Comparison of ENCODE assay signal across 16 mouse cellular contexts in genomic region chr4:119632721-119633120, GRCm38 (mm10). TPM values are rescaled to one million over a fixed set of nuclear protein-coding genes. Genes with fewer than 3 reads are reported as not detected.
DNase-seq lines count a peak whose midpoint lies in the region; ATAC-seq and TF ChIP-seq lines count a peak whose summit lies in the region.
"Had no signal": no experiment of that assay in that cellular context is flagged by ENCODE, and none has a peak within 500 bp of the region (broad histone marks: within the 10 kb centered on the region; RNA-seq: fewer than 3 reads in every experiment).

No protein-coding gene starts in this region.

- peak overlapping the region; percentile 30 for H3K4me2 ChIP-seq in heart, embryonic 12.5 days
- H3K4me2 ChIP-seq in lung, postnatal 0 days (replicated peaks; ENCODE audit: low read depth, low read length): no peak overlapping the region
- H3K4me2 ChIP-seq in forebrain, embryonic 15.5 days (replicated peaks): no peak overlapping the region
- H3K4me2 ChIP-seq: liver, embryonic 12.5 days had no signal

- peaks cover 76% of the 10 kb centered on the region for H3K4me1 ChIP-seq in heart, embryonic 12.5 days (replicated peaks)
- peaks cover 8% of the 10 kb centered on the region; the same call in 1 of the 2 replicates for H3K4me1 ChIP-seq in lung, postnatal 0 days (ENCODE audit: insufficient read depth, low read depth, low read length)
- peaks cover 28% of the 10 kb centered on the region for H3K4me1 ChIP-seq in forebrain, embryonic 15.5 days

- peaks cover 21% of the 10 kb centered on the region for H3K36me3 ChIP-seq in heart, embryonic 12.5 days
- 0 out of 2 replicates have a peak, but pooled peaks cover 7% of the 10 kb centered on the region for H3K36me3 ChIP-seq in lung, postnatal 0 days (ENCODE audit: insufficient read depth, low read length)
- H3K36me3 ChIP-seq in forebrain, embryonic 15.5 days: 0 out of 2 replicates have a peak, but pooled peaks cover 12% of the 10 kb centered on the region

- no peak for ATAC-seq in heart, embryonic 12.5 days (ENCODE audit: insufficient number of reproducible peaks, low FRiP score)
- peak; percentile 25 for ATAC-seq in lung, postnatal 0 days
- no peak for ATAC-seq in forebrain, embryonic 15.5 days (replicated peaks)
- ATAC-seq: liver, embryonic 12.5 days; Patski had no signal

- no peak for DNase-seq in heart, postnatal 4 days
- DNase-seq in lung, postnatal 0 days (ENCODE audit: low spot score): peak; percentile 61
- DNase-seq in lung, postnatal 4 days: no peak
- DNase-seq in lung, postnatal 25 days (ENCODE audit: low spot score): peak; percentile 23
- DNase-seq in layer of hippocampus, adult 18-20 months (ENCODE audit: low spot score in 2 of 2): no peak
- no peak for DNase-seq in yolk sac, embryonic 10.5 days (ENCODE audit: low spot score)
- DNase-seq: adrenal gland, adult 8-10 months; kidney, postnatal 14 days had no signal

- H3K9ac ChIP-seq in heart, embryonic 12.5 days: 0 out of 2 replicates have a peak overlapping the region, but pooled peaks have one; percentile 33
- H3K9ac ChIP-seq in lung, postnatal 0 days (replicated peaks; ENCODE audit: low read depth): no peak overlapping the region
- H3K9ac ChIP-seq in forebrain, embryonic 15.5 days (replicated peaks): no peak overlapping the region
- H3K9ac ChIP-seq: liver, embryonic 12.5 days had no signal

- H3K4me3 ChIP-seq in heart, embryonic 12.5 days: no peak overlapping the region
- no peak overlapping the region for H3K4me3 ChIP-seq in lung, postnatal 0 days (ENCODE audit: low read depth, low read length)
- H3K4me3 ChIP-seq in forebrain, embryonic 15.5 days: no peak overlapping the region
- H3K4me3 ChIP-seq: liver, embryonic 12.5 days; midbrain, embryonic 10.5 days had no signal

- 15% methylated on average over 7 of the region's 7 CpGs for WGBS in heart, embryonic 12.5 days
- WGBS in lung, postnatal 0 days: 44% methylated on average over 7 of the region's 7 CpGs
- 53% methylated on average over 7 of the region's 7 CpGs for WGBS in forebrain, embryonic 15.5 days

- H3K27me3 ChIP-seq in heart, embryonic 12.5 days (replicated peaks): no peaks in the 10 kb centered on the region
- H3K27me3 ChIP-seq in lung, postnatal 0 days (replicated peaks; ENCODE audit: insufficient read depth, low read length): no peaks in the 10 kb centered on the region
- no peaks in the 10 kb centered on the region for H3K27me3 ChIP-seq in forebrain, embryonic 15.5 days
- H3K27me3 ChIP-seq: liver, embryonic 12.5 days; Patski had no signal

- no peaks in the 10 kb centered on the region for H3K9me3 ChIP-seq in heart, embryonic 12.5 days (replicated peaks)
- H3K9me3 ChIP-seq in lung, postnatal 0 days (ENCODE audit: low read length): no peaks in the 10 kb centered on the region
- H3K9me3 ChIP-seq in forebrain, embryonic 15.5 days: no peaks in the 10 kb centered on the region
- H3K9me3 ChIP-seq: liver, embryonic 12.5 days; midbrain, embryonic 10.5 days had no signal

- no peak for TF ChIP-seq CTCF in lung, postnatal 0 days (IDR thresholded peaks at IDR 0.05)

- H3K27ac ChIP-seq in heart, embryonic 12.5 days (ENCODE audit: poor library complexity, severe bottlenecking): peak overlapping the region; percentile 83
- H3K27ac ChIP-seq in lung, postnatal 0 days (ENCODE audit: low read length): peak overlapping the region; percentile 68
- 0 out of 2 replicates have a peak overlapping the region, but pooled peaks have one; percentile 27 for H3K27ac ChIP-seq in forebrain, embryonic 15.5 days (replicated peaks)
- H3K27ac ChIP-seq: liver, embryonic 12.5 days; midbrain, embryonic 10.5 days; stomach, postnatal 0 days had no signal

- no peak for TF ChIP-seq EP300 in lung, postnatal 0 days (IDR thresholded peaks at IDR 0.05)

RNA-seq across cellular contexts. Expression of gene Guca2a, which starts 4.8 kb away (rescaled TPM):
- not detected in 2 replicates for polyA plus RNA-seq in heart, embryonic 12.5 days (2016; fragmentation: Nextera tagmentation; extraction: Ambion mirVana)
- not detected for total RNA-seq in heart, postnatal 4 days (2021)
- polyA plus RNA-seq in lung, postnatal 0 days (2015; fragmentation: Nextera tagmentation; extraction: Ambion mirVana): 1.00 and 2.2 TPM in 2 replicates
- polyA plus RNA-seq in forebrain, embryonic 15.5 days (2015; fragmentation: Nextera tagmentation; extraction: Ambion mirVana): not detected in 2 replicates
- total RNA-seq in layer of hippocampus, adult 18-20 months (2021): not detected
- total RNA-seq: left cerebral cortex, adult 18-20 months had no signal
- polyA plus RNA-seq: embryonic facial prominence, embryonic 14.5 days; liver, embryonic 12.5 days; midbrain, embryonic 10.5 days; Patski had no signal

RNA-seq across cellular contexts. Expression of gene Guca2b, which starts 26.0 kb away (rescaled TPM):
- not detected in 2 replicates for polyA plus RNA-seq in heart, embryonic 12.5 days (2016; fragmentation: Nextera tagmentation; extraction: Ambion mirVana)
- under 1 TPM in 1 of 2 experiments, not detected in 1; 0.79 TPM for total RNA-seq in heart, postnatal 4 days (2021)
- not detected in 2 replicates for polyA plus RNA-seq in lung, postnatal 0 days (2015; fragmentation: Nextera tagmentation; extraction: Ambion mirVana)
- polyA plus RNA-seq in forebrain, embryonic 15.5 days (2015; fragmentation: Nextera tagmentation; extraction: Ambion mirVana): not detected in 2 replicates
- total RNA-seq in layer of hippocampus, adult 18-20 months (2021): not detected
- total RNA-seq: adrenal gland, adult 8-10 months; left cerebral cortex, adult 18-20 months had no signal
- polyA plus RNA-seq: embryonic facial prominence, embryonic 14.5 days; midbrain, embryonic 10.5 days had no signal

Comparison
In these comparisons a context has a peak if more than half of its experiments do, and no peak if none do; other contexts are left out.
1. DNase-seq: peak in lung, postnatal 0 days (single experiment) and lung, postnatal 25 days (single experiment); none in heart, postnatal 4 days (single experiment), lung, postnatal 4 days (0 of 2), layer of hippocampus, adult 18-20 months (0 of 2) and yolk sac, embryonic 10.5 days (single experiment).
2. H3K27ac ChIP-seq: peak in every context shown above with its lines; median percentile 83 in heart, embryonic 12.5 days; 68 in lung, postnatal 0 days; 27 in forebrain, embryonic 15.5 days.